Mouse (Mus musculus): ENCODE results near the gene Ffar1.
"Not testable (repeated sequence)": the region's sequence is repeated elsewhere in the genome, so short reads cannot be mapped to it uniquely, and the experiment has no call there.

DNA sequence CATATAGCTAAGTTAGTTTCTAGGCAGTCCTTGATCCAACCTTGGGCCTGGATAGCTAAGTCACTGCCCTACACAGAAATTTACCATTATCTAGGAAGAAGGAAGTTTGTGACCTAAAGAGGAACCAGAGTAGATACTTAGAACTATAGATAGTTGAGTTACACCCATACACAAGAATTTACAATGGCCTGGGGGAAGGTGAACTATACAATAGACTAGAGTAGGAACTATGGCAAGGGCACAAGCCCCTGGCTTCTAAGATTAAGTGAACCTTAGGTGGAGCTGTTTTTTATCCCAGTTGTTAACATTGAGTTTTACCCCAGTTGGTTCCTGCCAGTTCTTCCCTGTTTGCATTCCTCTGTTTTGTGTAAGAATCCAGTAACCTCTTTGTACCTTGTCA lies 32.5 kb downstream of the Ffar1 start:
- not testable (repeated sequence) for TF ChIP-seq CTCF (conservative IDR thresholded peaks at IDR 0.05; ENCODE audit: low read length); NANOG (IDR thresholded peaks at IDR 0.05; ENCODE audit: borderline replicate concordance, low read length)
